Mouse (Mus musculus): ENCODE results near the gene Agbl2. TPM values are rescaled to one million over a fixed set of nuclear protein-coding genes. Genes with fewer than 3 reads are reported as not detected.
A peak's percentile ranks its signal among the peaks of the same experiment; 100 is the strongest.

Gene Agbl2
- polyA plus RNA-seq, 1 experiment = 5.0 TPM

DNA sequence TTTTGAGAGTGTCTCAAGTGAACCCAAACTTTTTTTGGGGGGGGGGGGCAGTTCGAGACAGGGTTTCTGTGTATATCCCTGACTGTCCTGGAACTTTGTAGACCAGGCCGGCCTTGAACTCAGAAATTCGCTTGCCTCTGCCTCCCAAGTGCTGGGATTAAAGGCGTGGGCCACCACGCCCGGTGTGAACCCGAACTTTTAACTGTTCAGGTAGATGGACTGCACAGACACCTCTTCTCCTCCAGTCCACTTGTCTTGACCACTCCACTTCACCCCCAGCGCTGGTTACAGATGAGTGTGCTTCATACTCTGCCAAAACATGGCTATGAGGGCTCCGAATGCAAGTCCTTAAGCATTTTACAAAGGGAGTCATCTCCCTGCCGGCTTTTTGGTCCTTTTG lies 35.4 kb upstream of the Agbl2 start:
- Histone ChIP-seq H3K4me1 (ENCODE audit: control insufficient read depth, insufficient read depth, low read length) (peaks cover 3% of the 10 kb centered on the region; the same call in 1 of the 2 replicates), H3K27ac (ENCODE audit: insufficient read depth, low read length) (no peak overlapping the region), H3K4me3 (ENCODE audit: insufficient read depth, low read length) (peak overlapping the region; percentile 96)
- no peak for TF ChIP-seq POLR2A (IDR thresholded peaks at IDR 0.05; ENCODE audit: low read depth, low read length)
- TF ChIP-seq CTCF (IDR thresholded peaks at IDR 0.05; ENCODE audit: borderline replicate concordance, insufficient read depth, low read length) = no peak

DNA sequence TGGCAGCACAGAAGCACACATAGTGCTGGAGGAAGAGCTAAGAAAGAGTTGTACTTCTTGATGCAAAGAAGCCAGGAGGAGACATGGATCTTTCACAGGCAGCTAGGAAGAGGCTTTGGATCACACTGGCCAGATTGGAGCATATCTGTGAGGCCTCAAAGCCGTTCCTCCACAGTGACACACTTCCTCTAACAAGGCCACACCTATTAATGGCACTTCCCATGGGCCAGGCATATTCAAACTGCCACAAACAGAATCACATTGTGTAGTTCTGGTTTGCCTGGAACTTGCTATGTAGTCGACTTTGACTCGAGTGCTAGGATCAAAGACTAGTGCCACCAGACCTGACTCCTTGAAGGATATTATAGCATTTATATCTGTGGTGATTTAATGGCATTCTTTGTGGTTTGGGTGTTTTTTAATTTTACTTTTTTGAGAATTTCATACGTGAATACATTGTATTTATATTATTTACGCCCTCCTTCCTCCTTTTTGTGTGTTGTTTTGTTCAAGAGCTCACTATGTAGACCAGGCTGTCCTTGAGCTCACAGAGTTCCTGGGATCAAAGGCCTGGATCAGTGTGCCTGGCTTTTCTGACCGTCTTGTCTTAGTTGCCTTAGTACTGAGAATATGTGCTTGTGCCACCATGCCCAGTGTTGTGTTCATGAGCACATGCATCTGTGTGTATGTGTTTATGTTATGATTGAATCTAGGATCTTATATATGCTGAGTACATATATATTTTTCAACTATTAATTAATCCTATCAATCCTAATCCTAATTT lies 32.7 kb upstream of the Agbl2 start:
- Histone ChIP-seq H3K4me1 (ENCODE audit: control insufficient read depth, insufficient read depth, low read length) (peaks cover 3% of the 10 kb centered on the region; the same call in 1 of the 2 replicates), H3K4me3 (ENCODE audit: insufficient read depth, low read length) (no peak overlapping the region), H3K27ac (ENCODE audit: insufficient read depth, low read length) (no peak overlapping the region)
- TF ChIP-seq CTCF (IDR thresholded peaks at IDR 0.05; ENCODE audit: borderline replicate concordance, insufficient read depth, low read length) = no peak
- TF ChIP-seq POLR2A (IDR thresholded peaks at IDR 0.05; ENCODE audit: low read depth, low read length) = no peak

DNA sequence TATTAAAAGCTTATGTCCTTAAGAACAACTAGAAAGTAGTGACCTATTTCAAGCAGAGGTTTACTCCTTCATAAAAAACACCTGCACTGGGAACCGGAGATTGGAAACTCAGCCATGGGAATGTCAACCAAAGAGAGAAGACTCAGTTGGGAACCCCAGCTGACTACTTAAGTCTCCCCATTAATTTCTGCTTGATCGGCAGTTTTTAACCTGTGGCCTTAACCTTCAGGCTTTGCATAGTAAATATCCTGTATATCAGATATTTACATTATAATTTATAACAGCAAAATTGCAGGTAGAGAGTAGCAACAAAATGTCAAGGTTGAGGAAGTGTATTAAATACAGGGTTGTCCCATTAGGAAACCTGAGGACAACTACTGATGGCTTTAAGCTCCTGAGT lies 29.0 kb upstream of the Agbl2 start:
- H3K4me1 ChIP-seq (ENCODE audit: control insufficient read depth, insufficient read depth, low read length) = peaks cover 3% of the 10 kb centered on the region; the same call in 1 of the 2 replicates

DNA sequence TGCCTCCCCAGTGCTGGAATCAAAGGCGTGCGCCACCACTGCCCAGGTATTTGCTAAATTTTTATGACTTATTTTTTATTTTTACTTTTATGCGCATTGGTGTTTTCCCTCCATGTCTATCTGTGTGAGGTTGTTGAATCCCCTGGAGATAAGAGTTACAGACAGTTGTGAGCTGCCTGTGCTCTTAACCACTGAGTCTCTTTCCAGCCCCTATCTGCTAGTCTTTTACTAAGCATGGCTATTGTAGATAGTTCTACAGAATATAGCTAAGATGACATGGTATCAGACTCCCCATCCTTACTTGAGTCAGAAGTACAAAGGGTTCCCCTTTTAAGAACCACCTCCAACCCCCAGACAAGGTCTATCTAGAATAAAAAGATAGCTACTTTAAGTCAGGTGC lies 28.3 kb upstream of the Agbl2 start:
- no peak for TF ChIP-seq POLR2A (IDR thresholded peaks at IDR 0.05; ENCODE audit: low read depth, low read length)
- TF ChIP-seq CTCF (IDR thresholded peaks at IDR 0.05; ENCODE audit: borderline replicate concordance, insufficient read depth, low read length) = no peak
- peaks cover 3% of the 10 kb centered on the region; the same call in 1 of the 2 replicates for H3K4me1 ChIP-seq (ENCODE audit: control insufficient read depth, insufficient read depth, low read length)
- H3K27ac ChIP-seq (ENCODE audit: insufficient read depth, low read length) = no peak overlapping the region

More for the DNA sequence above, 29.0 kb upstream of the Agbl2 start:
- Histone ChIP-seq H3K4me3 (ENCODE audit: insufficient read depth, low read length) (no peak overlapping the region), H3K27ac (ENCODE audit: insufficient read depth, low read length) (no peak overlapping the region)
- TF ChIP-seq CTCF (IDR thresholded peaks at IDR 0.05; ENCODE audit: borderline replicate concordance, insufficient read depth, low read length) = no peak
- TF ChIP-seq POLR2A (IDR thresholded peaks at IDR 0.05; ENCODE audit: low read depth, low read length) = no peak

DNA sequence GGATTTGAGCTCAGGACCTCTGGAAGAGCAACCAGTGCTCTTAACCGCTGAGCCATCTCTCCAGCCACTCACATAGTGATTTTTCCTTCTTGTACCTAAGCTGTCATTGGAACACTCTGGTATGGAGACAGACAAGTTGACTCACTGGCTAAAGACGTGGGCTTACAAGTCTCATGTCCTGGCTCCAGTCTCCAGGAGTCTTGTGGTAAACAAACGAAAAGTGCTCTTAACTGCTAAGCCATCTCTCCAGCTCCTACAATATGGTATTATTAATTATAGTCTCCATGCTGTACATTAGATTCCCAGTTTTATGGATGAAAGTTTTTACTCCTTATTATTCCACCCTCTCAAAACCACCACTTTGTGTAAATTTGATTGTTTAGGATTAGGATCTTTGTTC lies 17.4 kb upstream of the Agbl2 start:
- Histone ChIP-seq H3K4me3 (ENCODE audit: insufficient read depth, low read length) (no peak overlapping the region), H3K27ac (ENCODE audit: insufficient read depth, low read length) (no peak overlapping the region), H3K4me1 (ENCODE audit: control insufficient read depth, insufficient read depth, low read length) (no peaks in the 10 kb centered on the region)
- TF ChIP-seq POLR2A (IDR thresholded peaks at IDR 0.05; ENCODE audit: low read depth, low read length) (no peak), CTCF (IDR thresholded peaks at IDR 0.05; ENCODE audit: borderline replicate concordance, insufficient read depth, low read length) (no peak)

More for the DNA sequence above, 28.3 kb upstream of the Agbl2 start:
- no peak overlapping the region for H3K4me3 ChIP-seq (ENCODE audit: insufficient read depth, low read length)

DNA sequence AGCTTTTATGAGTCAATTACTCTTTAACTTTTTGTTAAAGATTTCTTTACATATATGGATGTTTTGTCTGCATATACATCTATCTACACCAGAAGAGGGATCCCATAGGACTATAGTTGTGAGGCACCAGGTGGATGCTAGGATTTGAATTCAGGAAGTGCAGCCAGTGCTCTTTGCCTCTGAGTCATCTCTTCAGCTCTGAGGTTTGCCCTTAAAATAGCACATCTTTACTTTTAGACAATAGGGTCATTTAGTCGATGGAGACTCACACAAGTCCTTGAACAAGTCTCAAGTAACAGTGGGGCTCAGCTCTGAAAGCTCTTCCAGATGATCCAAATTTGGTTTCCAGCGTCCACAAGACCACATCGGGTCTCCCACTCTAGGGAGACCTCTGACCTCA lies 1.2 kb upstream of the Agbl2 start:
- H3K4me1 ChIP-seq (ENCODE audit: control insufficient read depth, insufficient read depth, low read length) = peaks cover 4% of the 10 kb centered on the region; the same call in 1 of the 2 replicates
- H3K4me3 ChIP-seq (ENCODE audit: insufficient read depth, low read length) = no peak overlapping the region
- TF ChIP-seq POLR2A (IDR thresholded peaks at IDR 0.05; ENCODE audit: low read depth, low read length) (no peak), CTCF (IDR thresholded peaks at IDR 0.05; ENCODE audit: borderline replicate concordance, insufficient read depth, low read length) (no peak)
- H3K27ac ChIP-seq (ENCODE audit: insufficient read depth, low read length) = no peak overlapping the region

DNA sequence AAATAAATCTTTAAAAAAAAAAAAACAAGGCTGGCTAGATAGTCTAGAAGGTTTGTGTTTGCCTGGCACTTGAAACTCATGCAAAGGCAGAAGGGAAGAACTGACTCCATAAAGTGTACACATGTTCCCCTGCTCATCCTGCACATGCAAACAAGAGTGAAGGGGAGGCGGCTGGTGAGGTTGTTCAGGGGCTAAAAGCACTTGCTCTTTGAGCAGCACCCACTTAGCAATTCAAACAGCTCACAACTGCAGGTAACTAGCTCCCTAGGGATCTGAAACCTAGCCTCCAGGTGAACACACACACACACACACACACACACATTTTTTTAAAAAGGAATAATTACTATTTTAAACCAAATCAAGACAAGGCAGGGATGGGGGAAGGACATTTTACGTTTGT lies 589 bp upstream of the Agbl2 start:
- H3K4me3 ChIP-seq (ENCODE audit: insufficient read depth, low read length) = no peak overlapping the region
- TF ChIP-seq CTCF (IDR thresholded peaks at IDR 0.05; ENCODE audit: borderline replicate concordance, insufficient read depth, low read length) = no peak
- no peak overlapping the region for H3K27ac ChIP-seq (ENCODE audit: insufficient read depth, low read length)
- H3K4me1 ChIP-seq (ENCODE audit: control insufficient read depth, insufficient read depth, low read length) = peaks cover 4% of the 10 kb centered on the region; the same call in 1 of the 2 replicates

DNA sequence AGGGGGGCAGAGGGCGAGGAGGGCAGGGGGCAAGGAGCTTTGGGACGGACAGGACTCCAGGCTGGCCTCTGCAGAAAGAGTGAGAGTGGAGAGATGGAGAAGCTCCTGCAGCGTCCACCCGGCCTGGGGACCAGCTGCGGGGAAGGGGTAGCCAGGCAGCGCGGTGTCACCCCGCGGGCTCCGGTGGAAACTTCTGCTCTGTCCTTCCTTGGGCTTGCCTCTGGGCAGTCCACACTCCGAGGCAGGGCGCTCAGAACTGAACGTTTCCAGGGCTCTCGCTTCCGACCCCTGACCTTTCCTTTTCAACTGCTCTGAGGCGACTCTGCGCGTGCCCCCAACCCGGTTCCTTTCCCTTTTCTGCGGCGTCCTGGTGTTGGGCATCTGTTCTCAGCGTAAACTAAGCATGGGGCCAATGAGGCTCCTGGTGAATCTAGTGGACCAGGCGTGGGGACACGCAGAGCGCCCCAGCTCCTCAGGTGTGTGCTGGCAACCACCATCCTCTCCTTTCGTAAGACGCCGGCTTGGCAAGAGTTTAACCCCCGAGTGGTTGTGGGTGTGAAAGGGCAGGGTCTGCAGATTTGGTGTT lies 467 bp downstream of the Agbl2 start:
- H3K27ac ChIP-seq (ENCODE audit: insufficient read depth, low read length) = no peak overlapping the region
- TF ChIP-seq CTCF (IDR thresholded peaks at IDR 0.05; ENCODE audit: borderline replicate concordance, insufficient read depth, low read length) (no peak), POLR2A (IDR thresholded peaks at IDR 0.05; ENCODE audit: low read depth, low read length) (no peak)
- peaks cover 4% of the 10 kb centered on the region; the same call in 1 of the 2 replicates for H3K4me1 ChIP-seq (ENCODE audit: control insufficient read depth, insufficient read depth, low read length)
- peak overlapping the region; percentile 32 for H3K4me3 ChIP-seq (ENCODE audit: insufficient read depth, low read length)

DNA sequence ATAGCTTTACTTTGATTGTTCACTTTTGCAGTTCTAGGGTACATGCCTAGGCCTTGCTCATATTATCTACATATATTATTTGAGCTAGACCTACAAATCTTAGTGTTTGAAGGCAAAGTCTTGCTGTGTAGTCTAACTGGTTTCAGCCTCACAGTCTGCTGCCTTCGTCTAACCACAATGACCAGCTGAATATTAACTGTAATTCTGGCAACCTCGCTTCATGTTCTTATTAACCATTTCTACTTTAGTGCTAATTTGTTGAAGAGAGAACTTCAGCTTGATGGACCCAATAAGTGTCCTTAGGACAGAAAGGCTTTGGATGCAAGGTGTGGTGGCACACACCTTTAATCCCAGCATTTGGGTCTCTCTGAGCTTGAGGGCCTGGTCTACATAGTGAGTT lies 5.6 kb downstream of the Agbl2 start:
- TF ChIP-seq CTCF (IDR thresholded peaks at IDR 0.05; ENCODE audit: borderline replicate concordance, insufficient read depth, low read length) (no peak), POLR2A (IDR thresholded peaks at IDR 0.05; ENCODE audit: low read depth, low read length) (no peak)

More for the DNA sequence above, 5.6 kb downstream of the Agbl2 start:
- H3K4me1 ChIP-seq (ENCODE audit: control insufficient read depth, insufficient read depth, low read length) = no peaks in the 10 kb centered on the region
- no peak overlapping the region for H3K27ac ChIP-seq (ENCODE audit: insufficient read depth, low read length)
- no peak overlapping the region for H3K4me3 ChIP-seq (ENCODE audit: insufficient read depth, low read length)
